Mouse (Mus musculus) forebrain, embryonic 12.5 days (tissue): ENCODE measurements around the gene Kdm6b. TPM values are rescaled to one million over a fixed set of nuclear protein-coding genes. Genes with fewer than 3 reads are reported as not detected.

ENCODE experiments used
- ATAC-seq: fragments of 200-750 bp; cut with Nextera tagmentation; 2 replicates; pipeline ENCODE4 v1.8.0; 2017; ENCODE audit warnings: moderate TSS enrichment; ENCODE audit not compliant: low FRiP score
- H3K27ac ChIP-seq: fragments of 300-500 bp; sonication (generic); 2 replicates; pipeline ENCODE4 v1.5.1; 2016; ENCODE audit warnings: mild to moderate bottlenecking
- H3K27me3 ChIP-seq: fragments of 300-500 bp; sonication (generic); 2 replicates; pipeline ENCODE4 v1.6.1; 2016; ENCODE audit warnings: mild to moderate bottlenecking
- H3K36me3 ChIP-seq: fragments of 300-500 bp; sonication (generic); replicated peaks from 2 replicates; pipeline ENCODE4 v1.6.1; 2016; ENCODE audit warnings: mild to moderate bottlenecking
- H3K4me1 ChIP-seq: fragments of 300-500 bp; sonication (generic); 2 replicates; pipeline ENCODE4 v1.6.1; 2016
- H3K4me2 ChIP-seq: fragments of 300-500 bp; sonication (generic); 2 replicates; pipeline ENCODE4 v1.6.1; 2016; ENCODE audit warnings: mild to moderate bottlenecking, moderate library complexity
- H3K4me3 ChIP-seq: fragments of 300-500 bp; sonication (generic); replicated peaks from 2 replicates; pipeline ENCODE4 v1.5.1; 2016; ENCODE audit warnings: mild to moderate bottlenecking
- H3K9ac ChIP-seq: fragments of 300-500 bp; sonication (generic); 2 replicates; pipeline ENCODE4 v1.6.1; 2016; ENCODE audit warnings: mild to moderate bottlenecking
- H3K9me3 ChIP-seq: fragments of 300-500 bp; sonication (generic); 2 replicates; pipeline ENCODE4 v1.6.1; 2016
- WGBS: fragments of 180-500 bp; shearing (Covaris S2); methylation state at CpG from one replicate; pipeline ENCODE4 v1.1.7; 2016; 5-methylcytosine and 5-hydroxymethylcytosine counted together
- polyA plus RNA-seq: library from polyadenylated mRNA; unstranded; fragments of >200 nt; fragmentation: Nextera tagmentation; extraction: Ambion mirVana; gene quantifications from 2 replicates; pipeline ENCODE4 v1.2.1, GENCODE M21; 2016

Kdm6b gene
- polyA plus RNA-seq, 1 experiment from 2014 or later: 50.8 TPM

DNA sequence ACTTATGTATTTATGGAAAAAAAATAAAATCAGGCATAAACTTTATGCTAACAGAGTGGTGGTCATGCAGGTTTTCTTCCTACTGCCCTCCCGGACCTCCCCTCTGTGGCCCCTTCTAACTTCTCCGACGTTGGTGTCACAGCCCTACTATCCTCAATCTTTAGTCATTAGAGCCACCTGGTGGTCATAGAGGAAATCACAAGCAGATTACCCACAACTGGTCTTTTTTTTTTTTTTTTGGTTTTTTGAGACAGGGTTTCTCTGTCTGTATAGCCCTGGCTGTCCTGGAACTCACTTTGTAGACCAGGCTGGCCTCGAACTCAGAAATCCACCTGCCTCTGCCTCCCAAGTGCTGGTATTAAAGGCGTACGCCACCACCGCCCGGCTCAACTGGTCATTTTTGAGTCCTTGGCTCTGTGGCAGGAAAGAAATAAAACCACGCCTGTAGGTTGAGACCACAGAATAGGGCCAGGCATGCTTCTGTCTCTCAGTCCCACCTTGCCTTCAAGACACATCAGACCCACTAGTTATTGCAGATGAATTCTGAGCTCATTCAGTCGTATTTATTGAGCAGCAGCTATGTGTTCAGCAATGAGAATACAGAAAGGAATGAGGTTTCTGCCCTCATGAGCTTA lies 23.0 kb downstream of the Kdm6b start:
- WGBS: 51% methylated on average over 10 of the region's 10 CpGs

DNA sequence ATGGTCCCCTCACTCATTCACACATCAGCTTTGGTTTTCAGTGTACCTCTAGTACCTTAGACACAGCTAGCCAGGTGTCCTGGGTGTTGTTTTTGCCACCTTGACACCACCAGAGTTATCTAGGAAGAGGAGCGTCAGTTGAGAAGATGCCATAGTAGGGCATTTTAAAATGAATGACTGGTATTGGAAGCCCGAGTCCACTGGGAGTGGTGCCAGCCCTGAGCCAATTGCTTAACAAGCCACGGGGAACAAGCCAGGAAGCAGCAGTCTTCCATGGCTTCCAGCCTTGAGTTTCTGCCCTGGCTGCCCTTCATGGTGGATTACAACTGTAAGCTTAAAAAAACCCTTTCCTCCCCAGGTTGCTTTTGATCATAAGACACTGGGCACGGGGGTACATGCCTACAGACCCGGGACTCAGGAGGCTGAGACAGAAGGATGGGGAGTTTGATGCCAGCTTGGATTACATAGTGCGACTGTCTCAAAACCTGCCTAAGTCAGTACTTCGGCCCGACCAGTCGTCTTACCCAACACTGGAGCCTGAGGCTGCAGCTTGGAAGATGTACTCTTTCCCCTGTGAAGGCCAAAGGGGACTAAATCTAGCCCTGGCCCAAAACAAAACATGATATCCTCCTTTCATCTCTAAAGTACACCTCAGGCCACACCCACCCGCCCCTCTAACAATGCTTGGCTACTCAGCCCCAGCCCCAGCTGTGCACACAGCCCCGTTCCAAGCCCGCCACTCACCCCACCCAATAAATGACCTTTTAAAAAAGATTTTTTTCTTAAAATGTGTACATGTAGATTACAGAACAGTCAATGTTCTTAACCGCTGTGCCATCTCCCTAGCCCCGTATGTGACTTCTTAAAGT lies 23.7 kb downstream of the Kdm6b start:
- Histone ChIP-seq H3K4me3 (no peak overlapping the region), H3K9me3 (no peaks in the 10 kb centered on the region), H3K9ac (no peak overlapping the region), H3K27ac (no peak overlapping the region), H3K27me3 (no peaks in the 10 kb centered on the region), H3K36me3 (peaks cover 4% of the 10 kb centered on the region; the same call in 1 of the 2 replicates), H3K4me2 (no peak overlapping the region), H3K4me1 (peaks cover 11% of the 10 kb centered on the region)
- no peak for ATAC-seq
- WGBS: 73% methylated on average over 14 of the region's 14 CpGs

More for the DNA sequence above, 23.0 kb downstream of the Kdm6b start:
- H3K9ac ChIP-seq: no peak overlapping the region
- no peaks in the 10 kb centered on the region for H3K27me3 ChIP-seq
- peaks cover 4% of the 10 kb centered on the region; the same call in 1 of the 2 replicates for H3K36me3 ChIP-seq
- H3K27ac ChIP-seq: no peak overlapping the region
- H3K4me3 ChIP-seq: no peak overlapping the region
- ATAC-seq: no peak
- peaks cover 11% of the 10 kb centered on the region for H3K4me1 ChIP-seq
- no peak overlapping the region for H3K4me2 ChIP-seq
- H3K9me3 ChIP-seq: no peaks in the 10 kb centered on the region

DNA sequence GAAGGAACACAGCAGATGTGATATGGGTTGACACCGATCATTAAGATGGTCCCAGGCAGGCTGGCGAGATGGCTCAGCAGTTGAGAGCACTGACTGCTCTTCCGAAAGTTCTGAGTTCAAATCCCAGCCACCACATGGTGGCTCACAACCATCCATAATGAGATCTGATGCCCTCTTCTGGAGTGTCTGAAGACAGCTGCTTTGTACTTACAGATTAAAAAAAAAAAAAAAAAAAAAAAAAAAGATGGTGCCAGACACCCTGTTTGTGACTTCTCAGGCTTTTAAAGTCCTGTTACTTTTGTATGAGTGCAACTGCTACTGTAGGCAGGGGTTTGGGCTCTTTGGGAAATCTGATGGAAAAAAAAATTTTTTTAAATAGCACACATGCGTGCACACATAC lies 24.8 kb downstream of the Kdm6b start:
- H3K27ac ChIP-seq: no peak overlapping the region
- no peaks in the 10 kb centered on the region for H3K9me3 ChIP-seq
- H3K36me3 ChIP-seq: peaks cover 4% of the 10 kb centered on the region; the same call in 1 of the 2 replicates
- no peak overlapping the region for H3K4me2 ChIP-seq
- H3K9ac ChIP-seq: no peak overlapping the region
- no peak overlapping the region for H3K4me3 ChIP-seq
- no peak for ATAC-seq
- H3K4me1 ChIP-seq: peaks cover 4% of the 10 kb centered on the region
- H3K27me3 ChIP-seq: no peaks in the 10 kb centered on the region
- 95% methylated on average over 4 of the region's 4 CpGs for WGBS

DNA sequence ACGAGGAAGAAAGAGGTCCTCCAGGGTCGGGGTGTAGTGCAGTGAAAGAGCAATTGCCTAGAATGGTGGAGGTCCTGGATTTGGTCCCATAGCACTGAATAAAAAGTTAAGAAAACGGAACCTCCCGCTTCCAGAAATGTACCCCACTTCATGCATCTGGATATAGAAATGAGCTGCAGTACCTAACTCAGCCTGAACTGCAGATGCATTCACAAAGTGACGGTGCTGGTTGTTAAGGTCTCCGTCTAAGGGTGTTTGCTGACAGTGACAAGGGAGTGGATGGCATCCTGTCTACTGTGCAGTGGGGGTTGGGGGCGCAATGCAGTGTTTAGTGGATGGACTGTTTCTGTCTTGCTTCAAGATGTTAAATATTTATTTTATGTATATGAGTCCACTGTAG lies 26.7 kb downstream of the Kdm6b start:
- no peaks in the 10 kb centered on the region for H3K9me3 ChIP-seq
- H3K4me1 ChIP-seq: peaks cover 4% of the 10 kb centered on the region
- H3K36me3 ChIP-seq: no peaks in the 10 kb centered on the region
- no peak overlapping the region for H3K27ac ChIP-seq
- no peaks in the 10 kb centered on the region for H3K27me3 ChIP-seq
- no peak for ATAC-seq
- no peak overlapping the region for H3K4me3 ChIP-seq
- no peak overlapping the region for H3K9ac ChIP-seq
- WGBS: 82% methylated on average over 7 of the region's 7 CpGs
- H3K4me2 ChIP-seq: no peak overlapping the region

DNA sequence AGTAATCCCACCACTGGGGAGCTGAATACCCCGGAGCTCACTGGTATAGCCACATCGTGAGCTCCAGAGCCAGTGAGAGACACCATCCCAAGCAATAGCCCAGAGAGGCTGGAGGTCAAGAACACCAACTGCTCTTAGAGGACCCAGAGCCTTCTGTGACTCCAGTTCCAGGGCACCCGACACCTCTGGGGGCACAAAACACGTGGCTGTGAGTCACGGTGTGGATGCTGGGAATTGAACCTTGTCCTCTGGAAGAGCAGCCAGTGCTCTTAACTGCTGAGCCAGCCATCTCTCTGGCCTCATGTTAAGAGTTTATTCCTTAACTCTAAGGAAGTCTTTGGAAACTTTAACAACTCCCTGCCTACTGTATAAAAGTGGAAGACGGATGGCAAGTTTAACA lies 28.5 kb downstream of the Kdm6b start:
- Histone ChIP-seq H3K36me3 (no peaks in the 10 kb centered on the region), H3K4me2 (no peak overlapping the region), H3K4me3 (no peak overlapping the region), H3K27me3 (no peaks in the 10 kb centered on the region), H3K4me1 (peaks cover under 1% of the 10 kb centered on the region), H3K27ac (no peak overlapping the region), H3K9me3 (no peaks in the 10 kb centered on the region), H3K9ac (no peak overlapping the region)
- WGBS: 83% methylated on average over 6 of the region's 6 CpGs
- ATAC-seq: no peak

DNA sequence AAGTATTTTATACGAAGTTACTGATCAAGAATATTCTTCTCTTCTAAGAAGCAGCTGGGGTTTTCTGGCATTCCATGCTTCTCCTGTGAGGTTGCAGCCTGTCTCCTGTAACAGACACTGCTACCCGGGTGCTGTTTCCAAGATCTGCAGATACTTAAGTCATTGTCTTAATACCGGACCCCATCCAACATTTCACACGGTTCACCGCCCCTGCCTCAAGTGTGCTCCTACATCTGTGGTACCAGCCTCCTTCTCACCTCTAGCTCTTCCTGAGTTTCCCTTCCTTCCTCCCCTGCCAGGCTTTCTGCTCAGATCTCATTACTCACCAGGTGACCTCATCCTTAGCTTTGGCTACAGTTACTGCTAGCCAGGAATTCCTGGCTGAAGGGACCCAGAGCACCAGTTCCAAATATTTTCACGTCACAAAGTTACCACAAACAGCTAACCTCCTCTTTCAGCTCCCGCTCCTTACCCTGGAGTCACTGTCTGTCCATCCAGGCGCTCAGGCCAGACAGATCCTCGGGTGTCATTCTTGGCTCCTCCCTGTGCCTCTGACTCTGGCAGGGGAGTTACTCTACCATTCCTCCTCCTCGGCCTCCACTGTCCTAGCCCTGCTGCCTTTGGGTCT lies 30.9 kb downstream of the Kdm6b start:
- WGBS: 72% methylated on average over 10 of the region's 10 CpGs
- Histone ChIP-seq H3K9me3 (no peaks in the 10 kb centered on the region), H3K4me3 (no peak overlapping the region), H3K27me3 (no peaks in the 10 kb centered on the region), H3K36me3 (0 out of 2 replicates have a peak, but pooled peaks cover 3% of the 10 kb centered on the region), H3K9ac (no peak overlapping the region), H3K4me1 (no peaks in the 10 kb centered on the region), H3K27ac (no peak overlapping the region), H3K4me2 (no peak overlapping the region)
- ATAC-seq: no peak

DNA sequence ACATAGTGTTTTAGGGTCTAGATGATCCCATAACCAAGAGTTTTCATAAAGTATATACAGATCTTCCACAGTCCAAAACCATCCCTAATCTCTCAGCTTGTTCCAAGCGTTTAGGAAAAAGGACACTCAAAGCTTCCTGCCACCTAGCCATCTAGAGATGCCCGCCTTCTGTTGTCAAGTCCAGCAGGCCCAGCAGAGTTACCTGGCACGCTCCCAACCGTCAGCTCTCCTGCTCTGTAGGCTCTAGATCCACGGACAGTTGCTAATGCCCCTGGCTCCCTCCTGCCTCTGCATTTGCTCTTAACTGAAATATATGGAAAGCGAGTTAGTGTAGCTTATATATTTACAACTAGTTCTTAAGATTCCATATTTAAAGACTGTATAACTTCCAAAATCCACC lies 32.1 kb downstream of the Kdm6b start:
- no peak overlapping the region for H3K9ac ChIP-seq
- 0 out of 2 replicates have a peak, but pooled peaks cover 3% of the 10 kb centered on the region for H3K36me3 ChIP-seq
- no peak overlapping the region for H3K4me3 ChIP-seq
- H3K4me2 ChIP-seq: no peak overlapping the region
- H3K27me3 ChIP-seq: no peaks in the 10 kb centered on the region
- WGBS: 82% methylated on average over 6 of the region's 6 CpGs
- ATAC-seq: no peak
- no peaks in the 10 kb centered on the region for H3K9me3 ChIP-seq
- H3K27ac ChIP-seq: no peak overlapping the region
- no peaks in the 10 kb centered on the region for H3K4me1 ChIP-seq

DNA sequence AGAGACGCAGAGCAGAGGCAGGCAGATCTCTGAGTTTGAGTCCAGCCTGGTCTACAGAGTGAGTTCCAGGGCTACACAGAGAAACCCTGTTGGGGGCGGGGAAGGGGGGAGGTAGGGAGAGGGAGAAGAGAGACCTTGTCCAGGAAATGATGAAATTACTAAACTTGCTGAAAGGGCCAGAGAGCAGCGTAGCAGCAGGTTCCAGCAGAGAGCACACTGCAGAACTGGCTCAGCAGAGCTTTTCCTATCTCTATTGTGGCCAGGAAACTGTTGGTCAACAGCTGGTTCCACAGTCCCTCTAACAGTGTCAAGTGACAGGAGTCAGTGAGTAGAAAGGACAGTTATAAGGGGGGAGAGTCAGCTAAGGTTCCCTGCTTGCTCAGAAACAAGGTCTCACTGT lies 33.9 kb downstream of the Kdm6b start:
- Histone ChIP-seq H3K27me3 (no peaks in the 10 kb centered on the region), H3K27ac (no peak overlapping the region), H3K4me3 (no peak overlapping the region), H3K36me3 (0 out of 2 replicates have a peak, but pooled peaks cover 7% of the 10 kb centered on the region), H3K4me2 (no peak overlapping the region), H3K9ac (no peak overlapping the region), H3K4me1 (no peaks in the 10 kb centered on the region), H3K9me3 (no peaks in the 10 kb centered on the region)
- WGBS: 88% methylated on average over 3 of the region's 3 CpGs
- ATAC-seq: no peak

DNA sequence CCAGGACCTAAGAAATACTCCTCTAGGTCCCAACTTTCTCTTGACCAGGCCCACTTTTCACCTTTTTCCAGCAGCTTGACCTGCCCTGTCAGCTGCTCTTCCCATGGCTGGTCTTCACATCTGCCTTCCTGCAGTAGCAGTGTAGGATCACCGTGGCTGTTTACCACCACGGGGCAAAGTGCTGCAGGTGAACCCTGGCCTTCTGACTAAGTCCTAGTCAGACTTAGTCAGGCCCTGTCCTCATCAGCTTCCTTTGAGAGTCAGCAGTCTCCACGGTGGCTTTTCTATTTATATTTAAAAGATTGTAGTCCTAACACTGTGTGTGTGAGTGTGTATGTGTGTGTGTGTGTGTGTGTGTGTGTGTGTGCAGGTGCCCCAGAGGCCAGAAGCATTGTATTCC lies 35.7 kb downstream of the Kdm6b start:
- Histone ChIP-seq H3K9me3 (no peaks in the 10 kb centered on the region), H3K4me3 (no peak overlapping the region), H3K4me1 (0 out of 2 replicates have a peak, but pooled peaks cover 4% of the 10 kb centered on the region), H3K36me3 (peaks cover 20% of the 10 kb centered on the region), H3K9ac (no peak overlapping the region), H3K4me2 (no peak overlapping the region), H3K27me3 (no peaks in the 10 kb centered on the region), H3K27ac (no peak overlapping the region)
- no peak for ATAC-seq
- WGBS: 84% methylated on average over 3 of the region's 3 CpGs

DNA sequence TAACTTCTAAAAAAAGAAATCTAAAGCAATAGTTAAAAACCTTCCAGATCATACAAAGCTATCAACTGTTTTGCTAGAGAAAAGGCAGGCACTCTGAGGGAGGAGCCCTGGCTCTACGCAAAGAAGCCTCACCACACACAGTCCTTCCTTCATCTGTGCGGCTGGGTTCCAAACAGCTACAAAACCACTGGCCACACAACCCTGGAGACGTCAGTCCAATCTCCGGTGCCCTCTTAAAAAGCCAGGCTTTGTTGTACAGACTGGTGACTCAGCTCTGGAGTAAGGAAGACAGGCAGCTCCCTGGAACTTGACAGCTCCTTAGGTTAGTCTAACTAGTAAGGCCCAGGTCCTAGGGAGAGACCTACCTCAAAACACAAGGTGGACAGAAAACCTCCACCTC lies 37.8 kb downstream of the Kdm6b start:
- H3K27ac ChIP-seq: no peak overlapping the region
- no peak overlapping the region for H3K4me3 ChIP-seq
- no peaks in the 10 kb centered on the region for H3K27me3 ChIP-seq
- no peak overlapping the region for H3K9ac ChIP-seq
- WGBS: 89% methylated on average over 4 of the region's 4 CpGs
- H3K9me3 ChIP-seq: no peaks in the 10 kb centered on the region
- no peak overlapping the region for H3K4me2 ChIP-seq
- H3K36me3 ChIP-seq: peaks cover 23% of the 10 kb centered on the region
- ATAC-seq: no peak
- peaks cover 24% of the 10 kb centered on the region for H3K4me1 ChIP-seq

DNA sequence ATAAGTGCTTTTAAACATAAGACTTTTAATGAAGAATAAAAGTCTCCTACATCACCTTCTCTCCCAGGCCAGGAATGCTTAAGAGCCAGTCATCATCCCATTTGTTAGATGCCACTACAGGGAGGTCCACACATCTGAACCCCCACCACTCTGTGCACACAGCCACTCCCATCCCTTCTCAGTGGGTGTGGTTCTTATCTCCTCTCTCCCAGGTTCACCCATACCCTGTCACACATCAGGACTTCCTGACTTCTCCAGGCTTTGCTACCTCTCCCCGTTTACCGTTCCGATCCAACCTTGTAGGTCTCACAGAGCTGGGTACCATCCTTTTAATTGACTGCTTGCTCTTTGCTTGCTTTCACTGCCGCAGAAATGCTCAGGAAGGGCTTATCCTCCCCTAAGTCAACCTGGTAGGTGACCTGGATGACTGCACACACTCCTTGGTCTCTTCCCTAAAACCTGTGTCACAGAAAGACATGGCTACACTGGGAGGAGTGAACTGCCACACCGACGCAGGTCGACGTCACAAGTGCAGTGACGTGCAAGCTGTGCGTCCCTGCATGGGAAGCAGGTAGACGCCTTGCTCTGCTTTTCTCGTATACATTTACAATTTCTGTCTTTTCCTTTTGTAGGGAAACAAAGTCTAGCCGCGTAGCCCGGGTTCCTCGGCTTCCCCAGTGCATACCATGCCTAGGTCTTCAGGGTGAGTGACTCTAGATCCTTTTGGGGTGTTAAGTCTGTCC lies 40.1 kb downstream of the Kdm6b start:
- ATAC-seq: no peak
- H3K27ac ChIP-seq: no peak overlapping the region
- H3K4me3 ChIP-seq: no peak overlapping the region
- H3K4me1 ChIP-seq: peaks cover 32% of the 10 kb centered on the region
- peaks cover 23% of the 10 kb centered on the region for H3K36me3 ChIP-seq
- no peaks in the 10 kb centered on the region for H3K9me3 ChIP-seq
- no peak overlapping the region; the same call in 1 of the 2 replicates for H3K4me2 ChIP-seq
- no peak overlapping the region for H3K9ac ChIP-seq
- no peaks in the 10 kb centered on the region for H3K27me3 ChIP-seq
- 92% methylated on average over 16 of the region's 16 CpGs for WGBS

DNA sequence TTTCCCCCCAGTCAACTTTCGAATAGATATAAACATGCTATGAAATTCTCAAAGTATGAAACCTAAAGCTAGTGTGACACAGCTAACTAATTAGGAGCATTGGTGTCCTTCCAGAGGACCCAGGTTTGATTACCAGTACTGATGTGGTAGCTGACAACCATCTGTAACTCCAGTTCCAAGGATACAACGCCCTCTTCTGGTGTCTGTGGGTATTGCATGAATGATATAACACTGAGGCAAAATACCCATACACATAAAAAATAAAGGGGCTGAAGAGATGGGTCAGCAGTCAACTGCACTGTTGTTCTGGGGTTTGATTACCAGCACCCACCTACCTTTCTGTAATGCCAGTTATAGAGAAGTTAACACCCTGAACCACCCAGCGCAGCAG lies 40.7 kb downstream of the Kdm6b start:
- no peak overlapping the region; the same call in 1 of the 2 replicates for H3K4me2 ChIP-seq
- WGBS: 62% methylated on average over 3 of the region's 3 CpGs

More for the DNA sequence above, 40.7 kb downstream of the Kdm6b start:
- H3K9ac ChIP-seq: no peak overlapping the region
- peaks cover 38% of the 10 kb centered on the region for H3K4me1 ChIP-seq
- peak overlapping the region; percentile 78 for H3K27ac ChIP-seq
- no peak for ATAC-seq
- H3K4me3 ChIP-seq: no peak overlapping the region
- no peaks in the 10 kb centered on the region for H3K9me3 ChIP-seq
- H3K27me3 ChIP-seq: no peaks in the 10 kb centered on the region
- peaks cover 22% of the 10 kb centered on the region for H3K36me3 ChIP-seq
